12 mouse cellular contexts compared by ENCODE assay signal in the genomic region with DNA sequence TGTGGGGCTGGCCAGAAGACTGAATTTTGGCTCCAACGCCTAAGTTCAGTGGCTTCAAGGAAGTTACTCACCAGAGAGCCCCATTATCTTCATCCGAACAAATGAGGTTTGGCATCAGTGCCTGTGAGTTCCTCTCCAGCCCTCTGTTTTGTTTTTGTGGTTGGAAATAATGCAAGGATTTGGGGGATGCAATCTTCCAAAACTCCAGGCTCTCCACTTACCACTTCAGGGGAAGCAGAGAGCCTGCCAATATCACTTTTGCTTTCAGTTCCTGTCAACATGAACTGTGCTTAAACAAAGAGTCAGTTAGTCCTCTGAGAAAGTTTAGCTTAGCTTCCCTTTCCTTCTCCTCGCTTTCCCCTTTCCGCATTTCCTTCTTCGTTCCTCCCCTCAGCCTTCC.
DNase-seq lines count a peak whose midpoint lies in the region; ATAC-seq and TF ChIP-seq lines count a peak whose summit lies in the region.
"Had no signal": no experiment of that assay in that cellular context is flagged by ENCODE, and none has a peak within 500 bp of the region (broad histone marks: within the 10 kb centered on the region; RNA-seq: fewer than 3 reads in every experiment).

No protein-coding gene starts in this region.

- no peaks in the 10 kb centered on the region for H3K36me3 ChIP-seq in heart, postnatal 0 days (replicated peaks; ENCODE audit: control insufficient read depth, insufficient read depth, low read length)
- no peaks in the 10 kb centered on the region for H3K36me3 ChIP-seq in macrophage (ENCODE audit: inconsistent target)
- H3K36me3 ChIP-seq in hindbrain, embryonic 13.5 days, result no peaks in the 10 kb centered on the region
- H3K36me3 ChIP-seq: heart, embryonic 13.5 days had no signal

- DNase-seq in heart, adult 8-10 months (ENCODE audit: low spot score), result peak; percentile 21
- DNase-seq in heart, postnatal 25 days (ENCODE audit: low spot score), result no peak
- DNase-seq in heart, postnatal 0 days (ENCODE audit: low spot score), result peak; percentile 19
- no peak for DNase-seq in cerebellum, postnatal 14 days
- DNase-seq in adrenal gland, postnatal 14 days, result no peak
- DNase-seq: kidney, adult 9 months had no signal

- peak; percentile 88 for ATAC-seq in common myeloid progenitor, adult 5-6 weeks (replicated peaks; ENCODE audit: low read depth, poor library complexity, severe bottlenecking)
- no peak for ATAC-seq in heart, postnatal 0 days (ENCODE audit: insufficient read depth, low read depth)
- ATAC-seq in hindbrain, embryonic 13.5 days (ENCODE audit: low FRiP score), result no peak
- ATAC-seq: forebrain, embryonic 13.5 days had no signal

- no peaks in the 10 kb centered on the region for H3K27me3 ChIP-seq in heart, postnatal 0 days (ENCODE audit: control insufficient read depth, insufficient read depth, low read length)
- H3K27me3 ChIP-seq in hindbrain, embryonic 13.5 days, result no peaks in the 10 kb centered on the region
- H3K27me3 ChIP-seq: forebrain, embryonic 13.5 days; heart, embryonic 13.5 days had no signal

- no peaks in the 10 kb centered on the region for H3K79me2 ChIP-seq in macrophage (ENCODE audit: inconsistent target)

- no peak for TF ChIP-seq EP300 in heart, postnatal 0 days (IDR thresholded peaks at IDR 0.05; ENCODE audit: low read depth)

- no peak overlapping the region for H3K9ac ChIP-seq in heart, postnatal 0 days (replicated peaks; ENCODE audit: low read depth, low read length)
- H3K9ac ChIP-seq in hindbrain, embryonic 13.5 days, result no peak overlapping the region
- H3K9ac ChIP-seq: forebrain, embryonic 13.5 days; heart, embryonic 13.5 days; liver, embryonic 14.5 days had no signal

- no peak overlapping the region for H3K4me3 ChIP-seq in heart, postnatal 0 days (ENCODE audit: low read depth, low read length)
- H3K4me3 ChIP-seq in macrophage (ENCODE audit: inconsistent target), result peak overlapping the region; percentile 19
- H3K4me3 ChIP-seq in hindbrain, embryonic 13.5 days, result no peak overlapping the region
- H3K4me3 ChIP-seq: forebrain, embryonic 13.5 days; heart, embryonic 13.5 days had no signal

- 60% methylated on average over 5 of the region's 5 CpGs for WGBS in heart, postnatal 0 days
- WGBS in macrophage (ENCODE audit: missing documents), result 19% methylated on average over 3 of the region's 5 CpGs
- WGBS in hindbrain, embryonic 13.5 days, result 70% methylated on average over 5 of the region's 5 CpGs

- no peaks in the 10 kb centered on the region for H3K9me3 ChIP-seq in heart, postnatal 0 days (replicated peaks; ENCODE audit: control insufficient read depth, low read length)
- H3K9me3 ChIP-seq in hindbrain, embryonic 13.5 days, result no peaks in the 10 kb centered on the region
- H3K9me3 ChIP-seq: forebrain, embryonic 13.5 days; heart, embryonic 13.5 days had no signal

- no peaks in the 10 kb centered on the region for H3K4me1 ChIP-seq in heart, postnatal 0 days (ENCODE audit: control insufficient read depth, insufficient read depth)
- H3K4me1 ChIP-seq in hindbrain, embryonic 13.5 days (replicated peaks), result no peaks in the 10 kb centered on the region
- H3K4me1 ChIP-seq: forebrain, embryonic 13.5 days; heart, embryonic 13.5 days had no signal

- H3K4me2 ChIP-seq in heart, postnatal 0 days (ENCODE audit: low read depth, low read length), result peak overlapping the region; percentile 6; the same call in 1 of the 2 replicates
- H3K4me2 ChIP-seq in hindbrain, embryonic 13.5 days, result no peak overlapping the region
- H3K4me2 ChIP-seq: forebrain, embryonic 13.5 days; heart, embryonic 13.5 days had no signal

- intact Hi-C loops in heart, postnatal 25 days (cut with DNase I), result loop anchor here (2.0 kb wide), 2 partner anchors 359 to 409 kb away; no protein-coding TSS in a partner anchor

- no peak for TF ChIP-seq CTCF in heart, postnatal 0 days (IDR thresholded peaks at IDR 0.05; ENCODE audit: low read depth)

- peak overlapping the region; percentile 56; the same call in 1 of the 2 replicates for H3K27ac ChIP-seq in heart, postnatal 0 days (ENCODE audit: low read depth)
- H3K27ac ChIP-seq in macrophage, result peak overlapping the region; percentile 94
- no peak overlapping the region for H3K27ac ChIP-seq in hindbrain, embryonic 13.5 days
- H3K27ac ChIP-seq: forebrain, embryonic 13.5 days; heart, embryonic 13.5 days; liver, embryonic 14.5 days had no signal

Comparison
In these comparisons a context has a peak if more than half of its experiments do, and no peak if none do; other contexts are left out.
1. DNase-seq: peak in heart, adult 8-10 months (single experiment) and heart, postnatal 0 days (single experiment); none in heart, postnatal 25 days (single experiment), cerebellum, postnatal 14 days (0 of 2) and adrenal gland, postnatal 14 days (single experiment).